Mouse (Mus musculus): Measurements from ENCODE around the gene Slc9a2.

DNA sequence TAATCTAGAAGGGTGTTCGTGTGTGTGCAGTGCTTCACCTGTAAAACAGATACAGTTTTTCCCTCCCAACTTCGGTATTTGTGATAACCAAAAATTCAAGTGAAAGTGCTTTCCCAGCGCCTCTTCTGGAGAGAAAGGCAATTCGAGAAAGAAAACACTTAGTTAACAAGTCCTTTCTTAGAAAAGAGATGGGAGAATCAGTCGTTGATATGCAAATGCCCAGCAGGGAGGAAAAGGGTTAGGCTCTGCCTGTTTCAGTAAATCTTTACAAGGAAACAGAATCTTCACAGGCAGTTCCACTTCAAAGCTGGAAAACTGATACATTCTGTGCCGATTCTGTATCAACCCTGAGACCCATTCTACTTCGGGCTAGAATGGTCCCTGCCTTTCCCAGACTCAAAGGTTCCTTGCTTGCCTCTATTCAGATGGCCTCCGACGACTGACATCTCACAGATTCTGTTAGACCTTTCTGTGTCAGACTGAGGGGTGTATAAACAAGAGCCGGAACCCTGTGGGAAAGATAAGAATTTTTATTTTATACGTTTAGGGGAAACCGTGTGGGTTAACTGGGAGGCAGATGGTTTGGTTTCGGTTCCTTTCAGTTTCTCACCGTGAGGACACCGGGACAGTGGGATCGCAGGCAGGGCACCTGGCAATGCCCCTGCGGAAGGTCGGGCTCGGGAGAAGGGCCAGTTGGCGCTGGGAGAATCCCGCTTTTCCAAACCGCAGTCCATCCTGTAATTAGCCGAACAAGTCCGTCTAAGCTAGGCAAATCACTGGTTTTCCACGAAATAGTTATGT is at the start of gene Slc9a2:
- TF ChIP-seq CTCF (IDR thresholded peaks at IDR 0.05; ENCODE audit: low read depth, low read length) (no peak), POLR2A (IDR thresholded peaks at IDR 0.05; ENCODE audit: borderline replicate concordance, low read depth, low read length) (no peak)

Data from bone marrow macrophage, adult 2 months (primary cell).